Mouse (Mus musculus) embryonic fibroblast, embryonic 13.5 days (primary cell): ENCODE measurements at regions not wholly inside any gene's neighbourhood (a gene's known extent, or its start where the extent isn't known, plus 50 kb on each side); places are given as distances from the start of the nearest gene placed in this dataset.

Experiments used
- H3K27ac ChIP-seq: 2 replicates; pipeline ENCODE4 v1.5.1; 2012; ENCODE audit warnings: low read length, control low read depth, inconsistent platforms; ENCODE audit not compliant: insufficient read depth
- H3K4me1 ChIP-seq: 2 replicates; pipeline ENCODE4 v1.6.1; 2011; ENCODE audit warnings: low read length; ENCODE audit not compliant: control insufficient read depth, insufficient read depth
- H3K4me3 ChIP-seq: 2 replicates; pipeline ENCODE4 v1.5.1; 2011; ENCODE audit warnings: mild to moderate bottlenecking, control low read depth, low read length; ENCODE audit not compliant: insufficient read depth
- CTCF ChIP-seq: IDR thresholded peaks from 2 replicates; pipeline ENCODE4 v1.5.1; 2011; ENCODE audit warnings: mild to moderate bottlenecking, control low read depth, low read length, moderate library complexity, borderline replicate concordance; ENCODE audit not compliant: insufficient read depth
- POLR2A ChIP-seq: IDR thresholded peaks from 2 replicates; pipeline ENCODE4 v1.6.1; 2011; ENCODE audit warnings: low read depth, mild to moderate bottlenecking, control low read depth, low read length, moderate library complexity

- Histone ChIP-seq H3K4me3 (no peak overlapping the region), H3K27ac (no peak overlapping the region), H3K4me1 (no peaks in the 10 kb centered on the region)
- TF ChIP-seq CTCF (no peak), POLR2A (no peak)
Observed at GRCm38 (mm10) chr4:106251430-106251829, 64.6 kb upstream of the Usp24 start.

- Histone ChIP-seq H3K4me1 (no peaks in the 10 kb centered on the region), H3K4me3 (no peak overlapping the region)
- TF ChIP-seq CTCF: no peak
- no peak for TF ChIP-seq POLR2A
Observed at GRCm38 (mm10) chr4:106252946-106253345, 63.1 kb upstream of the Usp24 start.

GRCm38 (mm10) chr4:106254761-106255475 is 61.1 kb upstream of the Usp24 start:
- TF ChIP-seq POLR2A (no peak), CTCF (no peak)
- no peak overlapping the region for H3K4me3 ChIP-seq
- H3K27ac ChIP-seq: no peak overlapping the region
- H3K4me1 ChIP-seq: no peaks in the 10 kb centered on the region

More at GRCm38 (mm10) chr4:106252946-106253345, 63.1 kb upstream of the Usp24 start:
- H3K27ac ChIP-seq: no peak overlapping the region

- no peak overlapping the region for H3K27ac ChIP-seq
- TF ChIP-seq POLR2A: no peak
- TF ChIP-seq CTCF: no peak
- H3K4me3 ChIP-seq: no peak overlapping the region
Observed at GRCm38 (mm10) chr4:106255959-106256609, 59.9 kb upstream of the Usp24 start.

GRCm38 (mm10) chr4:106261404-106261803 is 54.6 kb upstream of the Usp24 start:
- TF ChIP-seq CTCF: no peak
- no peak for TF ChIP-seq POLR2A
- Histone ChIP-seq H3K4me1 (no peaks in the 10 kb centered on the region), H3K27ac (no peak overlapping the region), H3K4me3 (no peak overlapping the region)

More at GRCm38 (mm10) chr4:106255959-106256609, 59.9 kb upstream of the Usp24 start:
- H3K4me1 ChIP-seq: no peaks in the 10 kb centered on the region

GRCm38 (mm10) chr4:106261901-106262560 is 54.0 kb upstream of the Usp24 start:
- Histone ChIP-seq H3K4me3 (no peak overlapping the region), H3K27ac (no peak overlapping the region), H3K4me1 (no peaks in the 10 kb centered on the region)
- no peak for TF ChIP-seq POLR2A
- no peak for TF ChIP-seq CTCF

GRCm38 (mm10) chr4:106262751-106263725 is 53.0 kb upstream of the Usp24 start:
- TF ChIP-seq CTCF (no peak), POLR2A (no peak)
- no peak overlapping the region for H3K27ac ChIP-seq
- H3K4me1 ChIP-seq: no peaks in the 10 kb centered on the region
- H3K4me3 ChIP-seq: no peak overlapping the region
